Mouse (Mus musculus): ENCODE results near the gene Agpat1. TPM values are rescaled to one million over a fixed set of nuclear protein-coding genes. Genes with fewer than 3 reads are reported as not detected.

The Agpat1 gene
- total RNA-seq, 2 experiments from 2014 or later: 156 to 167 TPM

DNA sequence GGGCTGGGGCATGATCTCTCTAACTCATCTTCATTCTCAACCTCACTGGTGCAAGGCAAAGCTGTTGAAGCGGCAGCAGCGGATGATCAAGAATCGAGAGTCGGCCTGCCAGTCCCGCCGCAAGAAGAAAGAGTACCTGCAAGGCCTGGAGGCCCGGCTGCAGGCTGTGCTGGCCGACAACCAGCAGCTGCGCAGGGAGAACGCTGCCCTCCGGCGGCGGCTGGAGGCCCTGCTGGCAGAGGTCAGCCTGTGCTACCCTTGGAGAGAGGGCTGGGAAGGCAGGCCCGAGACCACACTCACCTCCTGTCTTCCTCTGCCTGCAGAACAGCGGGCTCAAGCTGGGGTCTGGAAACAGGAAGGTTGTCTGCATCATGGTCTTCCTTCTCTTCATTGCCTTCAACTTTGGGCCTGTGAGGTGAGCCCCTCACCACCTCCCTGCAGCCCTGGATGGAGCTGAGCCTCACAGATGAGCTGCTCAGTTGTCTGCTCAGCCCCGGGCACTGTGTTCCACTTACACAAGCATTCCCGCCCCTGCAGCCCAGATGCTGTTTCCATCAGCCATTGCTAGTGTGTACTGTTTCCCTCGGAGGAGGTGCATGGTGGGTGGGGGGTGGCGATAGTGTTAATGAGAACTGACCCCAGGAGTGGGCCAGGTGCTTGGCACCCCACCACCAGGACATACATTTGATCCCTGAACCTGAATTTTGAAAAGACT is 47.6 kb downstream of the Agpat1 start:
- no peak for DNase-seq (ENCODE audit: low spot score in 2 of 2)

DNA sequence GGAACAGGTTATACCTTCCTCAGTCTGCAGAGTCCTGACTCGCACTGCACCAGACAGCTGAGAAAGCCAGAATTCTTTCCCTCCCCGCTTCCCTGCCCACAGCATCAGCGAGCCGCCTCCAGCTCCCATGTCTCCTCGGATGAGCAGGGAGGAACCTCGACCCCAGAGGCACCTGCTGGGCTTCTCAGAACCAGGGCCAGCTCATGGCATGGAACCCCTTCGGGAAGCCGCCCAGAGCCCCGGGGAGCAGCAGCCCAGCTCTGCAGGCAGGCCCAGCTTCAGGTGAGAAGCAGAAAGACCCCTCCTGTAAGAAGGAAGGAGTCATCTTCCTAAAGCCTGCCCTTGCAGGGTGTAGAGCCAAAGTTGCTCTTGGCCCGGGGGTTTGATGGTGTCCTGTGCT is 48.5 kb downstream of the Agpat1 start:
- no peak for DNase-seq (ENCODE audit: low spot score in 2 of 2)

DNA sequence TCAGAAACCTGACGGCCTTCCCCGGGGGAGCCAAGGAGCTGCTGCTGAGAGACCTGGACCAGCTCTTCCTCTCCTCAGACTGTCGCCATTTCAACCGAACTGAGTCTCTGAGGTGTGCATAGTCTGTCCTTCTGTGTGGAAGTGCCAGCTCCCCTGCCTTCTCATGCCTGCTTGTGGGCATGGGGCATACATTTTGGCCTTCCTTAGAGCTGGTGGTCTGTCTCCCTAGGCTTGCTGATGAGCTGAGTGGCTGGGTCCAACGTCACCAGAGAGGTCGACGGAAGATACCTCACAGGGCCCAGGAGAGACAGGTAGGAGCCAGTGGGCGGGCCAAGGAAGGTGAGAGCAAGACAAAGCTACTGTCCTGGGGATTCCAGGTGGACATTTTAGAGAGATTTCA is 48.9 kb downstream of the Agpat1 start:
- DNase-seq (ENCODE audit: low spot score in 2 of 2): no peak

DNA sequence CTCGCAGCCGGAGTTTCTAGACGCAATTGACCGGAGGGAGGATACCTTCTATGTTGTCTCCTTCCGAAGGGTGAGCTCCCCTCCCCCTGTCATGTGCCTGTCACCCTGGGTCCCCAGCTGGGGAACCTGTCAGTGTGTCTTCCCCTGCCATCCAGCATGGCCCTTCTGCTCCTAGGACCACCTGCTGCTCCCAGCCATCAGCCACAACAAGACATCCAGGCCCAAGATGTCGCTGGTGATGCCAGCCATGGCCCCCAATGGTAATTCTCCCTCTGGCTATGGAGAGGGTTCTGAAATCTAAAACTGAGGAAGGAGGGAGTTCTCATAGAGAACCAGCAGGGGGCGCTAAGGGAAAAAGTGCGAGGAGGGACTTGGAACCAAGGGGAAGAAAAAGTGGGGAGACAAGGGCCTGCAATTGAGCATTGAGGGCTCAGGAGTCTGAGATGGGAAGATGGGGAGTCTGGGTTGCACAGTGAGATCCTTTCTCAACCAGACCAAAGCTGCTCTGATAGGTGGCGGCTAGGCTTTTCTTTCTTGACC is 49.8 kb downstream of the Agpat1 start:
- DNase-seq (ENCODE audit: low spot score in 2 of 2): no peak

DNA sequence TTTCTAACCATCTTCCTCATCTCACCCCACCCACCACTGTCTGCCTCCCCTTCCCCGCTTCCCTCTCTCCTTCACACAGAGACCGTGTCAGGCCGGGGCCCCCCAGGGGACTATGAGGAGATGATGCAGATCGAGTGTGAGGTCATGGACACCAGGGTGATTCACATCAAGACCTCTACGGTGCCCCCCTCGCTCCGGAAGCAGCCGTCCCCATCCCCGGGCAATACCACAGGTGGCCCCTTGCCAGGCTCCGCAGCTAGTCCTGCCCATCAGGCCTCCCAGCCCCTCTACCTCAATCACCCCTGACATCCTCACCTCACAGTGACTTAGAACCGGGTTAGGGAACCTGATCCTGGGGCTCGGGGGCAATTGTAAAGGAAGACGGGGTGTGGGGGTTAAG is 50.3 kb downstream of the Agpat1 start:
- DNase-seq (ENCODE audit: low spot score in 2 of 2): no peak

DNA sequence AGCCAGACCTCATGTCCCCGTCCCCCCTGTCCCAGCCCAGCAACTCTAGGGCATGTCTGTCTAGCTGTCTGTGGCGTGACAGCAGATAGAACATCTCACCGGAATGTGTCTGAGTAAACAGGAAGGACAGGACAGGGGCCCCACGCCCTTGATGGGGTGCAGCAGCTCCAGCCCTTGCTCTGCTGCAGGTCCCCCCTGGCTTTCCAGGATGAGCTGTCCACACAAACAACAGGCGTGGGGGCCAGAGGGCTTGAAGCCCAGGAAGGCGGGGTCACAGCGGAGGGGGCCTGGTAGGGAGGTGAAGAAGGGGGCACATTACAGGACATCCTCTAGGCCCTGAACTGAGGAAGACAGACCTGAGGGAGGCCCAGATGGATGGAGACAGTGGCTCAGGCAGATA is 51.1 kb downstream of the Agpat1 start:
- no peak for DNase-seq (ENCODE audit: low spot score in 2 of 2)

DNA sequence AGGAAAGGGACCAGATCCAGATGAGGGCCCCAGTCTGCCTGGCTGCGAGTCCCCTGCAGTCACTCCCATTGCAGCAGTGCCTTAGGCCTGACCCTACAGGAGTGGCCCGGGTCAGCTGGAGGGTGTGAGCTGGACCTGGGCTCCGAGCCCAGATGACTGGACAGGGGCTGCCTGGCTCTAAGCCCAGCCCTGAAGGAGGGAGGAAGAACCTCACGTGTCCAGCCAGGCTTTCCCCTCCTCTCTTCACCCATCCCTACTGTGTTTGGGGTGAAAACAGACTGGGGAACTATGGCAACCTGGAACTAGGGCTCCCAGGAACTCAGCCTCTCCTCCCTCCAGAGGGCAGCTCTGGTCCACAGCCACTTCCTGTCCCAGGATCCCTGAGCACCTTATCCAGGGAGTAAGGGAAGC is 51.5 kb downstream of the Agpat1 start:
- DNase-seq (ENCODE audit: low spot score in 2 of 2): peak in 1 of 2 experiments; percentile 57

DNA sequence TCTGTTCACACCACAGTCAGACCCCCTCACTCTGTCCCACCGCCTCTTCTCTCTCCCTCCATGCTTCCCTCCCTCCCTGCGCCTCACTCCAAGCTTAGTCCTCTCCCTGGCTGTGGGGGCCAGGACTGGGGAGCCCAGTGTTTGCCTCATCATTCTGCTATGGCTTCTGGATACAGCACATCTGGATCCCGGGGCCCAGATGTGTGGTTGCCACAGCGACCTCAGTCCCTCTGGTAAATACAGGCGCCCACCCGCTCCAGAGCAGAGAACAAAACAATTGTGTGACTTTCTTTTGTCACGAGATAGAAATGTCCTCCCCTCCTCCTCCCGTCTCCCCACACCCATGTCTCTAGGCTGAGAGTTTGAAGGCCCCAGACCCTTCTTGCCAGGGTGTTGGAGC is 52.6 kb downstream of the Agpat1 start:
- no peak for DNase-seq (ENCODE audit: low spot score in 2 of 2)

DNA sequence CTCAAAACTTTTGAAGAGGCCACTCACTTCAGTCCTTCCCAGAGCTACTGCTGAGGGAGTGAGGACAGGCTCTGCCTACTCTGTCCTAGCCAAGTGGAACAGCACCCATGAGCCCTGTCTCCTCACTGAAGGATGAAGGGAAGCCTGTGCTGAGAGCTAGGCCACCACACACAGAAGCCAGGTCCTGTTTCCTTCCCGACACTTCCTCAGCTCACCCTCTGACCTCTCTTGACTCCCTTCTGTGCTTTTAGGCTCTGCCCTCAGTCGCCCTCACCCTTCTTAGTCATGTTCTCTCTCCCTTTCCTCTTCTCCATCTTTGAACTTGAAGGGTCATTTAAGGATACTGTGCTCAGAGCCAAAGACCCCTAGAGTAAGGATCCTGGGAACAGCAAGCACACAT is 53.2 kb downstream of the Agpat1 start:
- DNase-seq (ENCODE audit: low spot score in 2 of 2): no peak

DNA sequence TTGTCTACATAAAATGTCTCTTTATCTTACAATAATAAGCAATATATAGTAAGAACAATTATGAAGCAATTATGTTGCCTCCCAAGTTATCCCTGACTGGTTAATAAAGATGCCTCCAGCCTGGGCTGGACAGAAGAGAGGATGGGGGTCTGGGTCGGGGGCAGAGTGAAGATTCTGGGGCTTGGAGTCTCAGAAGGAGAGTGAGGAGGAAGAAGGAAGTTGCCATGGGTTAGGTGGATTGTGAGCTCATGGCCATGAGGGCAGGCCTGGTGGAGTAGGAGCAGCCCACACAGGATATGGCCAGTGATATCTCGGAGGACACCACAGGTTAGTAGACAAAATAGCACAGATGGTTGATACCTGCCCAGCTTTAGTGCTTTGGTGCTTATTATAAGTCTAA is 54.1 kb downstream of the Agpat1 start:
- DNase-seq (ENCODE audit: low spot score in 2 of 2): no peak

DNA sequence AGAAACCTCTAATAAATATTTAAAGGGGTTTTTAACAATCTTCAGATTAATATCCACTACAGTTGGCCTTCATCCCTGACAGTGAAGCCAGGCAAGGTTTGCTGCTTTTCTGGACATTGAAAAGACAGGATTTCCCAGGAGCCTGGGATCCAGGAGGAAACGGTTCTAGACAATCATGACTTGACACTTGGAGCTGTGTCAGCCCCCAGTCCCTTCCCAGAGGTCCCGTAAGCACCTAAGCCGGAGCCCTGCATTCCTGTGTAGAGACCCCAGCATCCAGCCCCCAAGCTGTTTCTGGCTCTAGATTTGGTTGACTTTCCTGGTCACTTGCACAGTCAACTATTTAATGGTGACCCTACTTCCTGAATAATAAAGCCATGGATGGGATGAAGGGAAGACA is 54.5 kb downstream of the Agpat1 start:
- DNase-seq (ENCODE audit: low spot score in 2 of 2): no peak

DNA sequence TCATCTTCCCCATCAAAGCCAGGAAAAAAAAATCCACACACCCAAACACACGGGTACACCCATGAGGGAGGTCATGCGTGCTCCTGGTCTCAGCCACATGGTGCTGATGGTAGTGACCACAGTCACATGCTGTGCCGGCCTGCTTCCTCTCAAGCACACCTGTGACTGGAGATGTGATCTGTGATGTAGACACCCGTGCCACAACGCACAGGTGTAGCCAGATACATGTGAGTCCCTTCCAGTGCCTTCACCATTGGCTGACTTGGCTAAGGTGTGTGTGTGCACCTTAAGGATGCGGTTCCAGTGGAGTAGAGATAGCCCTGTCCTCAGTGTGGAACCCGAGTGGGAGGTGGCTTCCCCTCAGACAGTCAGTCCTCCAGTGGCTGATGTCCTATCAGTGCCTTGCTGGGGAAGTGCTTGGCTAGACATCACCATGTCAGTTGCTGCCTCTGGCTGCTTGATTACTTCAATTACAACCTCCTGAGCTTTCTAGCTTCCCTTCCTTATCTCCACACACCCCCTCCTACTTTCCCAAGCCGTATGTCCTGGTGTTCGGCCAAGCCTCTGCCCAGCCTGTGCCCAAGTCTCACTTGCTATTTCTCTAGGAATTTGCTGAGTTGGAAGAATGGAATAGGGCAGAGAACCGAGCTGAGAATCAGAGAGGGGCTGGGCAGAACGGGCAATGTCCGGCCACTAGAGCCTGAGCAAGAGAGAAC is 55.3 kb downstream of the Agpat1 start:
- DNase-seq (ENCODE audit: low spot score in 2 of 2): no peak

DNA sequence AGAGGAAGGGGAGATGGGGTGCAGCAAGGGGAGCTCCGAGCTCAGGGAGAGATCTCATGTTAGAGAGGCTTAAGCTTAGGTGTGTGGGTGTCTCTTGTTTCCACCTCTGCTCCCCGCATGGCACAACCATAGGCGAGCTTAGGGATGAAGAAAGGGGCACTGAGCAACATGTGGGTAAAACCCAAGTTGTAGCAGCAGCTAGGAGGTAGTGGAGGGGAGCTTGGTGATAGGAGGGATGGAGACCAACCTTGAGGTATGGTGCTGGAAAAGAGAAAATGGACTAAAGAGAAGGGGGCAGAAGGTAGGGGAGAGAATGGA is 55.8 kb downstream of the Agpat1 start:
- no peak for DNase-seq (ENCODE audit: low spot score in 2 of 2)

DNA sequence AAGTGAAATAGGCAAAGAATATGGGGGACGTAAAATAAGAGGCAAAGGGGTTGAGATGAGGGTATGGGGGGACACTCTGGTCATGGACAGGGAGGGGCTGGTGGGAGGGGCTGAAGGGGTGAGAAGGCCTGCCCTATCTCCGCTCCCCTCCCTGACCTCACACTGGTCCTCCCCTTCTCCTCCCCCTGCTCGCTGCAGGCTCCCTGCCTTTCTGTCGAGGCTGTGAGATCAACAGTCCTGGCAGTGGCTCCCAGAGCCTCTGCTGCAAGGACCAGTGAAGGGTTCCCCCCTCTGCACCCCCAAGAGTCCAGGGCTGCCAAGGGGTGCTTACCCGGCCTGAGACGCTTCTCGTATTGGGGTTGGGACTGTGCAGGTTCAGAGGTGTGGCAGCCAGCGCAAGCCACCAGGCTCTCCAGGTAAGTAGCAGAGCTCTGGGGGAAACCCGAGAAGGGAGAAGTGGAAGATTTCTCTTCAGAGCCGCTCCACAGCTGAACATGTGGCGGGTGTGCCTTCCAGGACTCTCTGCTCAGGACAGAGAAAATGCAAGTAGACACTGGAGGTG is 56.3 kb downstream of the Agpat1 start:
- no peak for DNase-seq (ENCODE audit: low spot score in 2 of 2)

DNA sequence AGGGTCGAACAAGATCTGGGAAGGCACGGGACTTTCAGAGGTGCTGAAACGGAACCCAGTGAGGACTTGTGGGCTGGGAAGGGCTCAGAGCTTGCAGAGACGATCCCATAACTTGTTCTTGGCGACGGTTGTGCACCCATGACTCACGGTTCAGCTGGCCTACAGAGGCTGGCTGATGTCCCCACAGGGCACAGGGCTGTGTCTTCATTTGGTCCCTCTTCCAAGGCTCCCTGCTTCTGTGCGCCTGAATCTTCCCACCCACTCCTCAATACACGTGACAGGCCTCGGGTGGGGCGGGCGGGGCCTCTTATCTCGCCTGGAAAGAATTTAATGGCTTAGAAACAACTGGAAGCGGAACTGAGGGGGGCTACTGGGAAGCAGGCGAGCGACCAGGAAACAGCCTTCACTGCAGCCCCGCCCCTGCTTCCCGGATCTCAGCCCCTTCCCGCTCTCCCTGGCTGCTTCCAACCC is 57.1 kb downstream of the Agpat1 start:
- no peak for DNase-seq (ENCODE audit: low spot score in 2 of 2)

DNA sequence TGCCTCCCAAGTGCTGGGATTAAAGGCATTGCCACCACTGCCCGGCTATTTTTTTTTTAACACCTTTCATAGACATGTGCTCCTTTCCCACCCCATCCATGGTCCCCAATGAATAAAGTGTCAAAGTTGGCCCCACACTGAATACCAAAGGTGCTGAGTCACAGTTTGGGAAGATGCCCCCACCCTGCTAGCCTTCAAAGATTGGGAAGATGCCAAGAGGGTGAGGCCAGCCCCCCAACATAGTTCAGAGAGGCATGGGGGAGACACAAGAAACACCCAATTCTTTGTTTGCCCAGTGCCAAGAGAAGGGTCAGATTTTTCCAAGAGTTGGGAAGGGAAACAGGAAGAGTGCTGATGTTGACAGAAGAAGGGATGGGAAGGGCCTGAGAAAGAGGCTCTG is 58.4 kb downstream of the Agpat1 start:
- no peak for DNase-seq (ENCODE audit: low spot score in 2 of 2)

DNA sequence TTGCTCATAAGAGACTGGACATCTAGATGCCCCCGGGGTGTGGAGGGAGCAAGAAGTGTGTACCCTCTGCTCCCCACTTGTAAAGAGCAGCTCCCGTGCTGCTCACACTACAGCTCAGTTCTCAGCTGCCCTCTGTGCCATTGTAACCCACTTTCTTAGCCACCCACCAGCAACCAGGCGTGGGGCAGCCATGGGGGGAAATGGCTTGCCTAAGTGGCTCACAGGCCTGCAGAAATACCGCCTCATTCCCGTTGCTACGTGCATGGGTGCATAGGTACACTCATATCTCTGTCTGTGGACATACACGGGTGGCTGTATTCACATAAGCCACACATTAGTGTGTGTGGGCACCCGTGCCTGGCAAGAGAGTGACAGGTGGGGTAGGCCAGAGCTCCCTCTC is 58.9 kb downstream of the Agpat1 start:
- no peak for DNase-seq (ENCODE audit: low spot score in 2 of 2)

Other genes starting within 250 kb of the Agpat1 start
- gene Btnl2, start 249.4 kb upstream of the Agpat1 start, total RNA-seq (2021): under 1 TPM; 0.48 to 0.74 TPM
- not detected for gene Btnl1, start 227.1 kb upstream of the Agpat1 start, total RNA-seq (2021)
- gene BC051142, start 205.4 kb upstream of the Agpat1 start, total RNA-seq (2021): 1 to 10 TPM; 4.8 to 8.2 TPM
- gene Btnl4, start 126.9 kb upstream of the Agpat1 start, total RNA-seq (2021): not detected
- gene Btnl6, start 86.9 kb upstream of the Agpat1 start, total RNA-seq (2021): not detected
- gene Notch4, start 40.0 kb upstream of the Agpat1 start, total RNA-seq (2021): 10 to 100 TPM; 12.8 to 16.7 TPM
- 1 to 10 TPM; 3.1 to 3.5 TPM for gene Gpsm3, start 14.5 kb upstream of the Agpat1 start, total RNA-seq (2021)
- 10 to 100 TPM; 43.5 to 52.7 TPM for gene Pbx2, start 13.0 kb upstream of the Agpat1 start, total RNA-seq (2021)
- 1 to 10 TPM; 1.2 to 1.5 TPM for gene Ager, start 6.4 kb upstream of the Agpat1 start, total RNA-seq (2021)
- 10 to 100 TPM; 85.7 to 92.9 TPM for gene Rnf5, start 572 bp upstream of the Agpat1 start, total RNA-seq (2021)
- 1 to 10 TPM; 4.3 to 8.7 TPM for gene Egfl8, start 11.7 kb downstream of the Agpat1 start, total RNA-seq (2021)
- gene Ppt2, start 24.2 kb downstream of the Agpat1 start, total RNA-seq (2021): 10 to 100 TPM; 36.6 to 42.2 TPM
- gene Prrt1, start 25.3 kb downstream of the Agpat1 start, total RNA-seq (2021): 100 to 1,000 TPM; 248 to 266 TPM
- 10 to 100 TPM; 16.0 to 17.1 TPM for gene Fkbpl, start 40.5 kb downstream of the Agpat1 start, total RNA-seq (2021)
- 10 to 100 TPM; 80.0 to 81.9 TPM for gene Atf6b, start 42.9 kb downstream of the Agpat1 start, total RNA-seq (2021)
- 1 to 10 TPM; 4.6 to 5.4 TPM for gene Tnxb, start 66.3 kb downstream of the Agpat1 start, total RNA-seq (2021)
- gene C4b, start 139.6 kb downstream of the Agpat1 start, total RNA-seq (2021): 10 to 100 TPM; 11.6 to 14.0 TPM
- not detected for gene Cyp21a1, start 200.3 kb downstream of the Agpat1 start, total RNA-seq (2021)
- 10 to 100 TPM; 59.6 to 62.9 TPM for gene Stk19, start 232.7 kb downstream of the Agpat1 start, total RNA-seq (2021)
- 10 to 100 TPM; 35.9 to 39.3 TPM for gene Dxo, start 232.8 kb downstream of the Agpat1 start, total RNA-seq (2021)
- gene Skiv2l, start 245.9 kb downstream of the Agpat1 start, total RNA-seq (2021): 10 to 100 TPM; 70.8 to 76.4 TPM
- gene Nelfe, start 246.1 kb downstream of the Agpat1 start, total RNA-seq (2021): 10 to 100 TPM; 29.6 to 30.9 TPM